Mouse (Mus musculus) granulocyte monocyte progenitor cell, adult 5-6 weeks (primary cell): Measurements from ENCODE around the gene Gm21954. TPM values are rescaled to one million over a fixed set of nuclear protein-coding genes. Genes with fewer than 3 reads are reported as not detected.

ENCODE experiments used
- ATAC-seq: replicated peaks from 2 replicates; pipeline ENCODE4 v1.8.0; 2016; ENCODE audit warnings: mild to moderate bottlenecking, moderate TSS enrichment, inconsistent platforms; ENCODE audit not compliant: poor library complexity, severe bottlenecking
- total RNA-seq, 2 experiments: library from RNA; stranded (forward) in 1 of 2; stranded (reverse) in 1 of 2; fragments of 200-712, 200-1000 nt in 1 of 2; fragments of >200 nt in 1 of 2; fragmentation: Nextera tagmentation in 1 of 2; gene quantifications; 2 replicates each; pipeline ENCODE4 v1.2.3; 2014 to 2017

The Gm21954 gene
- total RNA-seq (2014; fragmentation: Nextera tagmentation) (not detected in 2 replicates), total RNA-seq (2017) (not detected in 2 replicates)

- no peak for ATAC-seq
Observed at GRCm38 (mm10) chr3:55472110-55472509, at the start of gene Gm21954. Gene Gm21954, minus strand, starts transcription at chr3:55472210.

- ATAC-seq: no peak
Observed at GRCm38 (mm10) chr3:55521776-55522175, 49.8 kb upstream of the Gm21954 start.

GRCm38 (mm10) chr3:55520240-55521180, 48.5 kb upstream of the Gm21954 start:
- ATAC-seq: peak; percentile 85

GRCm38 (mm10) chr3:55517454-55518014, 45.5 kb upstream of the Gm21954 start:
- ATAC-seq: peak; percentile 66

GRCm38 (mm10) chr3:55515966-55516365, 44.0 kb upstream of the Gm21954 start:
- ATAC-seq: no peak

- ATAC-seq: peak; percentile 62
Observed at GRCm38 (mm10) chr3:55511658-55512057, 39.6 kb upstream of the Gm21954 start.

- no peak for ATAC-seq
Observed at GRCm38 (mm10) chr3:55510198-55510597, 38.2 kb upstream of the Gm21954 start.

- ATAC-seq: no peak
Observed at GRCm38 (mm10) chr3:55499298-55499697, 27.3 kb upstream of the Gm21954 start.

- no peak for ATAC-seq
Observed at GRCm38 (mm10) chr3:55496462-55496941, 24.5 kb upstream of the Gm21954 start.

GRCm38 (mm10) chr3:55495866-55496265, 23.9 kb upstream of the Gm21954 start:
- no peak for ATAC-seq

GRCm38 (mm10) chr3:55495231-55495630, 23.2 kb upstream of the Gm21954 start:
- no peak for ATAC-seq

- ATAC-seq: 0 out of 2 replicates have a peak, but pooled peaks have one; percentile 25
Observed at GRCm38 (mm10) chr3:55494348-55494747, 22.3 kb upstream of the Gm21954 start.

GRCm38 (mm10) chr3:55492021-55492420, 20.0 kb upstream of the Gm21954 start:
- ATAC-seq: no peak

GRCm38 (mm10) chr3:55489231-55489990, 17.4 kb upstream of the Gm21954 start:
- no peak for ATAC-seq

GRCm38 (mm10) chr3:55483328-55483727, 11.3 kb upstream of the Gm21954 start:
- ATAC-seq: no peak

- no peak for ATAC-seq
Observed at GRCm38 (mm10) chr3:55481140-55481539, 9.1 kb upstream of the Gm21954 start.

- no peak for ATAC-seq
Observed at GRCm38 (mm10) chr3:55479306-55479705, 7.3 kb upstream of the Gm21954 start.

- no peak for ATAC-seq
Observed at GRCm38 (mm10) chr3:55476694-55477093, 4.7 kb upstream of the Gm21954 start.

- ATAC-seq: no peak
Observed at GRCm38 (mm10) chr3:55473146-55473545, 1.1 kb upstream of the Gm21954 start.

- no peak for ATAC-seq
Observed at GRCm38 (mm10) chr3:55466348-55466747, 5.7 kb downstream of the Gm21954 start.

- no peak for ATAC-seq
Observed at GRCm38 (mm10) chr3:55465785-55466184, 6.2 kb downstream of the Gm21954 start.
